Mouse (Mus musculus) heart, postnatal 0 days (tissue): ENCODE measurements around the gene Naa20.

Experiments used
- CTCF ChIP-seq: IDR thresholded peaks from 2 replicates; pipeline ENCODE4 v1.5.1; 2016; ENCODE audit warnings: antibody characterized with exemption, control low read depth, low read depth
- EP300 ChIP-seq: IDR thresholded peaks from 2 replicates; pipeline ENCODE4 v1.6.1; 2016; ENCODE audit warnings: antibody characterized with exemption, low read depth

DNA sequence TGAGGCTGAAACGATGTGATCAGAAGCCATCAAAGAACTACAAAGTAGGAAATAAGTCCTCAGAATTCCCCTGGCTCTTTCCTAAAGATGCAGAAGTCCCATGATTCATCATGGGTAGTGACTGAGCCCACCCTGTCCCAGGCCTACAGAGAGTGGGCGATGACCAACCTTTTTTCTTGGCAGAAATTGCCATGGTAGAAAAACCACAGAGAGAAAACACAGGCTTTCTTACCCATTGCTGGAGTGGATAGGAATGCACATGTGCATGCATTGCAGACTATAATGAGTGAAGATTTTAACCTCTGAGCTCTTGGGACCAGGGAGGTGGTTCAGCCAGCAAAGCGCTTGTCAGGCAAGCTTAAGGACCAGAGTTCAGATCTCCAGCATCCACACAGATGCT, 24.7 kb upstream of the Naa20 start:
- no peak for TF ChIP-seq CTCF
- TF ChIP-seq EP300, result no peak
